35 mouse cellular contexts compared by ENCODE assay signal in genomic region chr7:99097128-99097527, GRCm38 (mm10).
"Had no signal": no experiment of that assay in that cellular context is flagged by ENCODE, and none has a peak within 500 bp of the region (broad histone marks: within the 10 kb centered on the region; RNA-seq: fewer than 3 reads in every experiment).

No protein-coding gene starts in this region.

- DNase-seq: heart, postnatal 10 days; heart, postnatal 14 days; heart, postnatal 36 days; heart, postnatal 4 days; kidney, adult 11 months; kidney, adult 18-20 months; kidney, adult 2 months; kidney, adult 8-10 months; kidney, adult 9 months; kidney, postnatal 10 days; kidney, postnatal 14 days; kidney, postnatal 25 days; kidney, postnatal 36 days; kidney, postnatal 4 days; layer of hippocampus, adult 9-11 months; layer of hippocampus, postnatal 36 days had no signal

- H3K4me3 ChIP-seq: heart, embryonic 10.5 days; heart, embryonic 12.5 days; heart, embryonic 13.5 days; heart, embryonic 15.5 days; hindbrain, embryonic 10.5 days; hindbrain, embryonic 12.5 days; hindbrain, embryonic 13.5 days; hindbrain, embryonic 15.5 days; intestine, embryonic 15.5 days; kidney, embryonic 15.5 days; layer of hippocampus, adult 2 months had no signal

- H3K4me2 ChIP-seq: heart, embryonic 11.5 days; heart, embryonic 12.5 days; heart, embryonic 13.5 days; heart, embryonic 15.5 days; hindbrain, embryonic 12.5 days; hindbrain, embryonic 13.5 days; hindbrain, embryonic 14.5 days; hindbrain, embryonic 15.5 days; intestine, embryonic 15.5 days; kidney, embryonic 15.5 days had no signal

- ATAC-seq: hindbrain, embryonic 16.5 days; hindbrain, postnatal 0 days; inflammation-experienced regulatory T-cells, adult 6 months; intestine, embryonic 15.5 days; intestine, embryonic 16.5 days; intestine, postnatal 0 days had no signal

- H3K9me3 ChIP-seq: heart, embryonic 10.5 days; heart, embryonic 12.5 days; heart, embryonic 13.5 days; heart, embryonic 15.5 days; hindbrain, embryonic 10.5 days; hindbrain, embryonic 12.5 days; hindbrain, embryonic 13.5 days; hindbrain, embryonic 15.5 days; intestine, embryonic 15.5 days; kidney, embryonic 15.5 days had no signal

- H3K9ac ChIP-seq: heart, embryonic 12.5 days; heart, embryonic 13.5 days; heart, embryonic 15.5 days; hindbrain, embryonic 12.5 days; hindbrain, embryonic 13.5 days; hindbrain, embryonic 14.5 days; hindbrain, embryonic 15.5 days; intestine, embryonic 15.5 days; kidney, embryonic 15.5 days had no signal

- H3K27me3 ChIP-seq: heart, embryonic 12.5 days; heart, embryonic 13.5 days; heart, embryonic 15.5 days; hindbrain, embryonic 12.5 days; hindbrain, embryonic 13.5 days; hindbrain, embryonic 15.5 days; intestine, embryonic 15.5 days; kidney, embryonic 15.5 days had no signal

- H3K27ac ChIP-seq: heart, embryonic 10.5 days; heart, embryonic 13.5 days; heart, embryonic 15.5 days; hindbrain, embryonic 10.5 days; hindbrain, embryonic 12.5 days; hindbrain, embryonic 13.5 days; hindbrain, embryonic 14.5 days; hindbrain, embryonic 15.5 days; hindbrain, postnatal 0 days; intestine, embryonic 15.5 days; kidney, embryonic 15.5 days; kidney, postnatal 0 days; layer of hippocampus, adult 2 months had no signal
